Mouse (Mus musculus) liver, adult 2 months (tissue): ENCODE data around the gene Sirt1.

Source experiments
- CTCF ChIP-seq: fragments of 200-500 bp; IDR thresholded peaks from 2 replicates; pipeline ENCODE4 v1.5.1; 2011; ENCODE audit warnings: low read depth, low read length, control low read depth
- POLR2A ChIP-seq: fragments of 200-500 bp; IDR thresholded peaks from 2 replicates; pipeline ENCODE4 v1.6.1; 2011; ENCODE audit warnings: low read length, control low read depth; ENCODE audit not compliant: insufficient read depth; ENCODE audit errors: extremely low read depth

DNA sequence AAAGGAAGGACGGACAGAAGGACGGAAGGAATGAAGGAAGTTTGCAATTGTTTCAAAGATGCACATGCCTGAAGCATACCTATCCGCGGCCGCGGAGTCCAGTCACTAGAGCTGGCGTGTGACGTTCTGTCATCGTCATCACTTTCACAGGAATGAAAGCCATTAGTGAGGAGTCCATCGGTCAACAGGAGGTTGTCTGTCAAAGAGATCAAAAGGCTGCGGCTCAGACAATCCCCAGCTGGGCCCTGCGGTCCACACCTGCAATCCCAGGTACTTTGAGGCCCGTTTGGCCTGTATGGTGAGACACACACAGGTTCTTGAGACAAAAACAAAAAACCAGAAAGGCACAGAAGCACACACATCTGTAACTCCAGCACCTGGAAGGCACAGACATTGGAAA, 44.6 kb downstream of the Sirt1 start:
- TF ChIP-seq POLR2A: no peak
- no peak for TF ChIP-seq CTCF
